Mouse (Mus musculus) heart, embryonic 14.5 days (tissue): ENCODE data around the gene Rsrp1. TPM values are rescaled to one million over a fixed set of nuclear protein-coding genes. Genes with fewer than 3 reads are reported as not detected.
A peak's percentile ranks its signal among the peaks of the same experiment; 100 is the strongest.

ENCODE experiments used
- ATAC-seq: fragments of 200-750 bp; cut with Nextera tagmentation; 2 replicates; pipeline ENCODE4 v1.8.0; 2017; ENCODE audit warnings: low read depth, moderate TSS enrichment; ENCODE audit not compliant: insufficient number of reproducible peaks, insufficient read depth, low FRiP score
- H3K27ac ChIP-seq, 2 experiments: fragments of 200-500 bp in 1 of 2; fragments of 300-500 bp in 1 of 2; sonication (generic) in 1 of 2; replicated peaks in 1 of 2; 2 replicates each; pipeline ENCODE4 v1.5.1; 2012 to 2014; ENCODE audit warnings: low read depth in 2 of 2, low read length in 2 of 2, control low read depth in 1 of 2, mild to moderate bottlenecking in 1 of 2, mixed read lengths in 1 of 2; ENCODE audit not compliant: control insufficient read depth in 1 of 2, insufficient read depth in 1 of 2
- H3K27me3 ChIP-seq: fragments of 300-500 bp; sonication (generic); 2 replicates; pipeline ENCODE4 v1.6.1; 2014; ENCODE audit warnings: mild to moderate bottlenecking, low read length, control low read depth; ENCODE audit not compliant: control insufficient read depth, insufficient read depth
- H3K36me3 ChIP-seq: fragments of 300-500 bp; sonication (generic); 2 replicates; pipeline ENCODE4 v1.6.1; 2014; ENCODE audit warnings: mild to moderate bottlenecking, control low read depth, low read length, mixed read lengths; ENCODE audit not compliant: control insufficient read depth, insufficient read depth
- H3K4me1 ChIP-seq, 2 experiments: fragments of 200-500 bp in 1 of 2; fragments of 300-500 bp in 1 of 2; sonication (generic) in 1 of 2; 2 replicates each; pipeline ENCODE4 v1.6.1; 2012 to 2014; ENCODE audit warnings: low read length in 2 of 2, control low read depth in 1 of 2, mixed read lengths in 1 of 2; ENCODE audit not compliant: control insufficient read depth in 2 of 2, insufficient read depth in 2 of 2
- H3K4me2 ChIP-seq: fragments of 300-500 bp; sonication (generic); 2 replicates; pipeline ENCODE4 v1.6.1; 2014; ENCODE audit warnings: mild to moderate bottlenecking, low read length
- H3K4me3 ChIP-seq, 2 experiments: fragments of 200-500 bp in 1 of 2; fragments of 300-500 bp in 1 of 2; sonication (generic) in 1 of 2; 2 replicates each; pipeline ENCODE4 v1.5.1; 2012 to 2014; ENCODE audit warnings: low read length in 2 of 2, mild to moderate bottlenecking in 2 of 2, control low read depth in 1 of 2, low read depth in 1 of 2, moderate library complexity in 1 of 2; ENCODE audit not compliant: control insufficient read depth in 1 of 2, insufficient read depth in 1 of 2
- H3K9ac ChIP-seq: fragments of 300-500 bp; sonication (generic); 2 replicates; pipeline ENCODE4 v1.6.1; 2014; ENCODE audit warnings: mild to moderate bottlenecking, low read length
- H3K9me3 ChIP-seq: fragments of 300-500 bp; sonication (generic); 2 replicates; pipeline ENCODE4 v1.6.1; 2016; ENCODE audit warnings: low read length, control low read depth; ENCODE audit not compliant: control insufficient read depth
- WGBS: fragments of 180-500 bp; shearing (Covaris S2); extraction: QIAGEN DNeasy Blood & Tissue Kit; methylation state at CpG from one replicate; pipeline ENCODE4 v1.1.7; 2014; 5-methylcytosine and 5-hydroxymethylcytosine counted together
- polyA plus RNA-seq: library from polyadenylated mRNA; unstranded; fragments of >200 nt; fragmentation: Nextera tagmentation; extraction: Ambion mirVana; gene quantifications from 2 replicates; pipeline ENCODE4 v1.2.1, GENCODE M21; 2014

Gene Rsrp1
- polyA plus RNA-seq, 1 experiment from 2014 or later = 341 TPM

- peaks cover 4 to 6% of the 10 kb centered on the region in 2 experiments; a peak in 3 of 4 replicates for H3K4me1 ChIP-seq
- peaks cover 11% of the 10 kb centered on the region for H3K36me3 ChIP-seq
- 50% methylated on average over 14 of the region's 14 CpGs for WGBS
- H3K27ac ChIP-seq = peak overlapping the region in 1 of 2 experiments; percentile 88; a peak in 2 of 4 replicates
- H3K4me3 ChIP-seq = peak overlapping the region; percentile 58 to 78; a peak in 3 of 4 replicates
- peak overlapping the region; percentile 88 for H3K9ac ChIP-seq
- no peak for ATAC-seq
- no peaks in the 10 kb centered on the region for H3K27me3 ChIP-seq
- H3K9me3 ChIP-seq = no peaks in the 10 kb centered on the region
- peak overlapping the region; percentile 72 for H3K4me2 ChIP-seq
Observed at GRCm38 (mm10) chr4:134915223-134916050, 8.0 kb upstream of the Rsrp1 start.

GRCm38 (mm10) chr4:134917194-134917593 lies 6.2 kb upstream of the Rsrp1 start:
- Histone ChIP-seq H3K36me3 (no peaks in the 10 kb centered on the region), H3K4me3 (no peak overlapping the region), H3K9ac (no peak overlapping the region), H3K4me1 (peaks cover 4 to 8% of the 10 kb centered on the region in 2 experiments; a peak in 3 of 4 replicates), H3K9me3 (no peaks in the 10 kb centered on the region), H3K27ac (no peak overlapping the region), H3K27me3 (no peaks in the 10 kb centered on the region), H3K4me2 (no peak overlapping the region)
- 71% methylated on average over 3 of the region's 3 CpGs for WGBS
- ATAC-seq = no peak

- Histone ChIP-seq H3K9ac (no peak overlapping the region), H3K9me3 (no peaks in the 10 kb centered on the region), H3K4me3 (no peak overlapping the region), H3K27ac (no peak overlapping the region), H3K4me1 (peaks cover 6 to 15% of the 10 kb centered on the region in 2 experiments), H3K36me3 (no peaks in the 10 kb centered on the region), H3K4me2 (no peak overlapping the region), H3K27me3 (no peaks in the 10 kb centered on the region)
- 51% methylated on average over 7 of the region's 7 CpGs for WGBS
- ATAC-seq = no peak
Observed at GRCm38 (mm10) chr4:134918381-134918780, 5.0 kb upstream of the Rsrp1 start.

GRCm38 (mm10) chr4:134919733-134920540 lies 3.5 kb upstream of the Rsrp1 start:
- no peak overlapping the region for H3K4me3 ChIP-seq
- H3K4me2 ChIP-seq = no peak overlapping the region
- H3K9me3 ChIP-seq = no peaks in the 10 kb centered on the region
- 43% methylated on average over 12 of the region's 12 CpGs for WGBS
- no peak overlapping the region for H3K27ac ChIP-seq
- peaks cover 6 to 15% of the 10 kb centered on the region in 2 experiments for H3K4me1 ChIP-seq
- no peak overlapping the region for H3K9ac ChIP-seq
- peaks cover 5% of the 10 kb centered on the region; the same call in 1 of the 2 replicates for H3K36me3 ChIP-seq
- no peak for ATAC-seq
- no peaks in the 10 kb centered on the region for H3K27me3 ChIP-seq

GRCm38 (mm10) chr4:134920631-134921030 lies 2.8 kb upstream of the Rsrp1 start:
- peaks cover 6 to 15% of the 10 kb centered on the region in 2 experiments for H3K4me1 ChIP-seq
- no peak overlapping the region for H3K4me2 ChIP-seq
- H3K9me3 ChIP-seq = no peaks in the 10 kb centered on the region
- H3K4me3 ChIP-seq = no peak overlapping the region
- peaks cover 11% of the 10 kb centered on the region for H3K36me3 ChIP-seq
- no peak overlapping the region for H3K27ac ChIP-seq
- no peaks in the 10 kb centered on the region for H3K27me3 ChIP-seq
- H3K9ac ChIP-seq = no peak overlapping the region
- WGBS = 92% methylated on average over 6 of the region's 6 CpGs
- no peak for ATAC-seq

GRCm38 (mm10) chr4:134921703-134922102 lies 1.7 kb upstream of the Rsrp1 start:
- Histone ChIP-seq H3K4me2 (no peak overlapping the region), H3K27me3 (no peaks in the 10 kb centered on the region), H3K27ac (no peak overlapping the region), H3K4me1 (peaks cover 5 to 23% of the 10 kb centered on the region in 2 experiments), H3K36me3 (peaks cover 22% of the 10 kb centered on the region), H3K9me3 (no peaks in the 10 kb centered on the region), H3K4me3 (no peak overlapping the region), H3K9ac (no peak overlapping the region)
- WGBS = 94% methylated on average over 4 of the region's 4 CpGs
- ATAC-seq = no peak

- Histone ChIP-seq H3K9ac (peak overlapping the region; percentile 76), H3K27me3 (no peaks in the 10 kb centered on the region), H3K36me3 (peaks cover 28% of the 10 kb centered on the region), H3K9me3 (no peaks in the 10 kb centered on the region), H3K4me2 (peak overlapping the region; percentile 85), H3K4me3 (peak overlapping the region; percentile 55 to 90), H3K4me1 (peaks cover 5 to 23% of the 10 kb centered on the region in 2 experiments), H3K27ac (peak overlapping the region; percentile 82 to 92)
- no peak for ATAC-seq
- 50% methylated on average over 10 of the region's 10 CpGs for WGBS
Observed at GRCm38 (mm10) chr4:134922111-134922924, 1.1 kb upstream of the Rsrp1 start.
